Mouse (Mus musculus): ENCODE data around the gene Cacna1c.

The Cacna1c gene

DNA sequence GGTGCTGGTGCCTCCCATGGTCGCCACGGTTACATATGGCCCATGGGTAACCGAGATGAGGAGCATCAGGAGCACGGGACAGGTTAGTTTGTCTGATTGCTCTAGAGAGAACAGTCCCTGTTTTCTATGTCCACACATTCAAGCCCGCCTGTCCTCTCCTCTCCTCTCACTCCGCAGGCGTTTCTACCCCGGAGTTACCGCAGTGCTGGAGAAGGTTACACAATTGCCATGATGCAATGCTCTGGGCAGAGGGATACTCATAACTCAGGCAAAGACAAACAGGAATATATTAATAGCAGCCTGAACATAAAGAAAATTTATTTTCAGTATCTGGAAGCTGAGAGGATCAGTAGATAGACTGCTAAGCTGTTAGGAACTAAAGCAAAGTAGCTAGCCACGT lies 58.5 kb downstream of the Cacna1c start:
- no peak for DNase-seq

DNA sequence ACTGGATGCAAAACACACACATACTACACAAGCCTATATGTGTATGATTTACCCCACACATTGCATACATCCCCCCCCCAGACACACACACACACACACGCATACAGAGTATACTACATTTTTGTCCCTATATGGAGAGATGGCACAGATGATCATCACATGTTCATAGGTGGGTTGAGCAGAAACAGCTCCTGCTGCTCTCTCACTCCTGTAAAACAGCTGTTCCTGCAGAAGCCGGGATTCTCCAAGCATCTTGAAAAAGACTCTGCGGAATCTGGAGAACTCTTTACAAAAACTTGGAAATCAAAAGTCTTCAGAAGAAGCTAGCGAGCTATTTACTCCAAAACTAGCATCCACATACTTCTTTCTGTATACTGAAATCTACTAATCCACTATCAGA lies 63.4 kb downstream of the Cacna1c start:
- DNase-seq, result no peak

GRCm38 (mm10) chr6:119132111-119132735 lies 64.0 kb downstream of the Cacna1c start:
- no peak for DNase-seq

DNA sequence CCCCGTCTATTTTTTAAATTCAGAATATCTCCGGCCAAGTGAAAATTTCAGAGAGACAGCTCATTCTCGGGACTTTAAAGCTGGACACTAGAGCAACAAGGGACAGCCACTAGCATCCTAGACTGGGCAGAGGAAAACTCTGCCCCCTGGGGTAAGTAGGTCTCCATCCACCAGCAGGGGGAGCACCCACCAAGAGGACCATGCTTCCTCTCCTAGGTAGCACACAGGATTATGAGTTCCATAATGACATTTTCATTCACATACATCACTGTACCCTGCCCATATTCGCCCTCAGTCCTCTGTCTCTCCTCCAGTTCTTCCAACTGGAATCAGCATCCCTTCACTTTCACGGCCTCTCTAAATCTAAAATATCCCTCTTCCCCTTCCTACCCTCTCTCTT lies 66.6 kb downstream of the Cacna1c start:
- DNase-seq, result peak; percentile 58 to 78

GRCm38 (mm10) chr6:119128521-119128920 lies 67.7 kb downstream of the Cacna1c start:
- DNase-seq, result no peak

GRCm38 (mm10) chr6:119128076-119128475 lies 68.1 kb downstream of the Cacna1c start:
- DNase-seq, result no peak

GRCm38 (mm10) chr6:119126991-119127390 lies 69.2 kb downstream of the Cacna1c start:
- no peak for DNase-seq

- no peak for DNase-seq
Measured at GRCm38 (mm10) chr6:119118371-119118770, 77.8 kb downstream of the Cacna1c start.

DNA sequence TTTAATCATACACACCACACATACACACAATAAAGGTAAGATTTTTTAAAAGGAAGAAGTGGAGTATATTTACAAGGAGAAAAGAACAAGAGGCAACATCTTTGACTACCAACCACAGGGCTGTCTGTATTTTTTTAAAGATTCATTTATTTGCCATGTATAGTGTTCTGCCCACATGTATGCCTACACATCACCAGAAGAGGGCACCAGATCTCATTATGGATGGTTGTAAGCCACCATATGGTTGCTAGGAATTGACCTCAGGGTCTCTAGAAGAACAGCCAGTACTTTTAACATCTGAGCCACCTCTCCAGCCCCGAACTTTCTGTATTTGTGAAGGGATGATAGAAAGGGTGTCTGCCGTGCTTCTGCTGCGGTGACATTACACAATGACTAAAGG lies 79.9 kb downstream of the Cacna1c start:
- DNase-seq, result no peak

DNA sequence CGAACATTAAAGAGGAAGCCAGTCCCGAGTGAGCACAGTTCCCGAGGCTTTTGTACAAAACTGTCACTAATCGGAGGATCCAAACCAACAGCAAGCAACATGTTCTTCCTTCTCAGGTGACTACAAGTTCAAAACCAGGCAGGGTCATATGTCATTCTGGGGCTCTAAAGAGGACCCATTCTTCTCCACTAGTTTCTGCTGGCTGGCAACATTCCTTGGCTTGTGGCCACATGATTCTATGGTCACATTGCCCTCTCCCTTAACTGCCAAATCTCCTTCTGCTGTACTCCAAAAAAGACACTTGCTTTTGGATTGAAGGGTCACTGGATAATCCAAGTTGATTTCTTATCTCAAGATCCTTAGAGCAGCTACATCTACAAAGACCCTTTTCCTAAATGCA lies 82.9 kb downstream of the Cacna1c start:
- no peak for DNase-seq

DNA sequence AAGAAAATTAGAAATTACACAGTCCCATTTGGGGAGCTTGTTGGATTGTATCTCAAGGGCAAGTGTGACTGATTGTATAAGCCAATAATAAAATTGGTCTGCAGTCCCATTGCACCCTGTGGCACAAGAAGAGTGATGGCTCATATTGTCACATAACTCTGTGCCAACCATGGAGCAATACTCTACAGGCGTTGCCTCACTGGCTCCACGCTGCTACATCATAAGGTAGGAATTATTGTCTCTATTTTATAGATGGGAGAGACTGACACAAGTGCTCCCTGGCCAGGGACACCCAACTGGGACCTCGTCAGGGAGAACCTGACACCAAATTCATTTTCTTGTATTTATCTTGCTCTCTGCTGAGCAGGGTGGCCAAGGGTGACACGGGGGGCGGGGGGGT lies 85.8 kb downstream of the Cacna1c start:
- DNase-seq, result no peak

DNA sequence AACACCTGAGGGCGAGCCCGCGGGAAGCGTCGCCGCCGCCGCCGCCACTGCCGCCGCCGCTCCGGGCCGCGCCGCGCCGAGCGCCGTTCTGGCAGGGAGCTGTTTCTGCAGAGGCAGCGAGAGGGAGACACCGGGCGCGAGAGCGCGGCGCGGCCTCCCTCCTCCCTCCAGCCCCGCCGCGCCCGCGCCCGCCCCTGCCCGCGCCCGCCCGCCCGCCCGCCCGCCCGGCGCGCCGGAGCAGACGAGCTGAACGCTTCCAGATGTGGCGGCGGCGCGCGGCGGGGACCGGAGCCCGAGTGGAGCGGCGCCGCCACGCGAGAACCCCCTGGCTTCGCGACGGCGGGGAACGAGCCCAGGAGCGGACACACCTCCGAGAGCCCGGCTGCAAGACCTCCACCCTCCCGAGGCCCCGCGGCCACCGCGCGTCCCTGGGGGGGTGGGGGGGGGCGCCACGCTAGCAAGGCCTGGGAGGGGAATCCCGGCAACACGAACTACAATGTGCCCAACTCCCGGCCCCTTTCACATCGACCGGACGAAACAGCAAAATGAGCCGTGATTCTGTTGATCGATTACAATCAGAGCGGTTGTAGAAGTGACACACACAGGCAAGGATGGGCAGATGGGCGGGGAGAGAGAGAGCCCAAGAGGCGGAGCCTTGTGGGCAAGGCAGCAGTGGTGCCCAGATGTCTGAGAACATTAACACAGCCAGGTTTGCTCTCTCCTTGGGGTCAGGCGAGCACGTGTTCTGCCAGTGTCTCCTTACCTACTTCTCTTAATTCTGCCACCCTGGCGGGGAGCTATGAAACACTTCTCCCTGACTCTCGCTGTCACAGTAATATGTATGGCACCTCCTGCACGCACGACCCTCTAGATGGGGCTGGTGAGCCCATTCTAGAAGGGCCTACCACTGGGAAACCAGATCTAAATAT lies 87.5 kb downstream of the Cacna1c start:
- peak; percentile 83 to 85 for DNase-seq

DNA sequence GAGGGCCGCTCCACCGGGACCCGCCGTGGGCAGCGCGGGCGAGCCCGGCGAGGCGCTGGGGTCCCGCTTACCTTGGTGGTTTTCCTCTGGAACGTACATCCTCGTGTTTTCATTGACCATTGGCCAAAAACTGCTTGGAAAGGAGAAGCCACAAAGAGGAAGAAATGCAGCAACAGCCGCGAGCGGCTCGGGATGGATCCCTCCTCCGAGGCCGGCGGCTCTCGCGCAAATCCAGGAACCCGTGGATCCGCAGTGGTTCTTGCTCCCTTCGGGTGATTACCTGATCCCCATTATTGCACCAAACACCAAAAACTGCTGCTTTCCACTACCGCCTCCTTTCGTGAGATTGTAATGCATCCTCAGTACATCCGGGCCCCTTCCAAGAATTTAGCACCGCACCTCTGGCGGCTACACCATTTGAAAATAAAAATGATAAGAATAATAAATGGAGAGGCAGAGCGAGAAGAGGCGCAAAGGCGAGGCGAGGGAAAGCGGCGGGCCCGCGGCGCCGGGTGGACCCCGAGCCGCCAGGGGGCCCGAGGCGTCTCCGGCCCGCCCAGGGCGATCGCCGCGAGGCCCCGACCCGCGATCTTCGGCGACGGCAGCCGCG lies 88.3 kb downstream of the Cacna1c start:
- peak; percentile 59 to 68 for DNase-seq

DNA sequence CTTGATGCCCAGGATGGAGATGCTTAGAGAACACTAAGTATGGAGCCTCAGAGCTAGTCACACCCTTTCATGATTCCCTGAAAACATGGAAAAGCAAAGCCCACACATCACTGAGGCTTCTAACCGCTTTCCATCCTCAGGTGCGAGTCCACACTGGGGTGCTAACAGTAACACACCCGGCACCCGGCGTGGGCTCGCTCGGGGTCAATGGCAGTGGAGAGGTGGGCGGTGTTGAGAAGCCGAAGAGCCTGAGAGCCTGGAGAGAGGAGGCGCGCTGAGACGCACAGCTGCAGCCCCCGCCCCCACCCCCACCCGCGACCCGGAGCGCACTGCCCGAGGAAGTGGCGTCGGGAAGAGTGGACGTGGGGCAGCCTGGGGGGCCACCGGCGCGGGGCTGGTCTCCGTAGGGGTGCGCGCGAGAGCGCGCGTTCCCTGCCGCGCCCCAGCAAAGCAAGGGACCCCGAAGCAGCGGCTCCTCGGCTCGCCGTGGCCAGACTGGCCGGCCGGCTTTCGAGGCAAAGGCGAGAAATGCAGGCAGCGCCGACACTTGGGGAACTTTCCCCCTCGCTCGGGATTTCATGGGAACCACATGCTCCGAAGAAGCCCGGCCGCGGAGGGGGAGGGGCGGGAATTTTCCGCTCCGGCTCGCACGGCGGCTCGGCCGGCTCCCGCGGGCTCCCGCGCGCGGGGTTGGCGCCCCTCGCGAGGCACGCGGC lies 88.9 kb downstream of the Cacna1c start:
- peak; percentile 80 to 83 for DNase-seq

DNA sequence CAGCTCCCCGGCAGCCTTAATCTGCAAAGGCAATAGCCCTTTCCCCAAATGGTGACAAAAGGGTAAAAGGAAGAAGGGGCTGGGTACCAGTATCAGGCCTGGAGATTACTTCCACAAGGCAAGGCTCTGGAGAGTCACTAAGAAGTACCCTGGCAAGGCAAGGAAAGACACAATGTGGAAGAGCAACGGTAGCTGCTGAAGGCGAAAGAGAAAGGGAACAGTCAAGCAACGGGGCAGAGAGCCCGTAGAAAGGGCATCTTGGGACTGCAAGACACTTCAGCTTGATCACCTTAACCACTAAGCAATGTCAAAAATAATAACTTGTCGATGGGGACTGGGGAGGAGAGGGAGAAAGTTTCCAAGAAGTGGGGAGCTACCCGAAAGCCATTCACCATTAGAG lies 89.5 kb downstream of the Cacna1c start:
- no peak for DNase-seq

- peak; percentile 63 to 81 for DNase-seq
Measured at GRCm38 (mm10) chr6:119105651-119106595, 90.3 kb downstream of the Cacna1c start.

GRCm38 (mm10) chr6:119104246-119104645 lies 92.0 kb downstream of the Cacna1c start:
- peak; percentile 96 to 97 for DNase-seq

- DNase-seq, result no peak
Measured at GRCm38 (mm10) chr6:119102936-119103335, 93.3 kb downstream of the Cacna1c start.

GRCm38 (mm10) chr6:119099333-119099732 lies 96.9 kb downstream of the Cacna1c start:
- no peak for DNase-seq

GRCm38 (mm10) chr6:119096481-119096880 lies 99.7 kb downstream of the Cacna1c start:
- no peak for DNase-seq

GRCm38 (mm10) chr6:119095081-119095480 lies 101.1 kb downstream of the Cacna1c start:
- no peak for DNase-seq

DNA sequence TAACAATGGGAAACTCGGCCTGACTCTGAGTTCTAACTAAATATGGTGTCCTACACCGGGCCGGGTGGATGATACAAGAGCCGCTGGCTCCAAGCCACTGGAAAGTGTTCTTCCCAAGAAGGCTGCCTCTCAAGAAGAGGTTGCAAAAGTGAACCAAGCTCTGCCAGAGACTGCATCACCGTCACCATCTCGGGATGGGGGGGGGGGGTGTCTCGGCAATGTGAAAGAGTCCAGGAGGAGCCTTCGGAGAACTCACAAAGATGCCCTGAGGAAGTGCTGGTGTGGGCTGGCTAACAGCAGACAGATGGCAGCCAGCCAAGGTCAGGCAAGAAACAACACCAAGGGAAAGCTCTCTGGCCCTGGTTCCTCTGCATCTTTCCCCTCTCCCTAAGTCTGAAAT lies 107.0 kb downstream of the Cacna1c start:
- peak; percentile 61 to 62 for DNase-seq
